Mouse (Mus musculus): ENCODE data around the gene 4930426L09Rik. TPM values are rescaled to one million over a fixed set of nuclear protein-coding genes. Genes with fewer than 3 reads are reported as not detected.

4930426L09Rik gene
- polyA plus RNA-seq (2014; fragmentation: Illumina TruSeq; extraction: RNeasy Lipid Tissue Mini Kit (QIAGEN cat#74804); ENCODE audit: low read depth, low replicate concordance): 0.53 TPM

DNA sequence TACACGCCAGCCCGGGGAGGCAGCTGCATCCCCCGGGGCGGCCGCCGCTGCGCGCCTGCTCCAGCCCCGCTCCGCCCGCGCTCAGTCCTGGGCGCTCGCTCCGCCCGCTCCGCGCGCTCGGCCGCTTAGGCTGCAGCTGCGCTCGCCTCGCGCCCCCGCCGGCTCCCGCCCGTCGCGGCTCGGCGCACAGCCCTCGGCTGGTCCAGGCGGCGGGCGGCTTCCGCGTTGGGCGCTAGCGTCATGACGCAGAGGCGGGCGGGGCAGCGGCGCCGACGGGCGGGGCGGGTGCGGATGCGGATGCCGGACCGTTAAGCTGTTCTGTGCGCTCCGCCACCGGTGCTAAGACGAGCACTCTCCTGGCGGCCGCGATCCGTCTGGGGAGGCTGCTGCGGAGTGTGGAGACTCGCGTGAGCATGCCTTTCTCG is at the start of gene 4930426L09Rik, which contains the start of gene Pip4k2a:
TSS of gene 4930426L09Rik (plus strand) at position 290 of the 425 bp plus-strand sequence.
TSS of gene Pip4k2a (minus strand) at position 73 of the 425 bp plus-strand sequence.

Other genes starting within 250 kb of the 4930426L09Rik start
- gene Pip4k2a, start 217 bp upstream of the 4930426L09Rik start, polyA plus RNA-seq (2014; fragmentation: Illumina TruSeq; extraction: RNeasy Lipid Tissue Mini Kit (QIAGEN cat#74804); ENCODE audit: low read depth, low replicate concordance): 16.8 TPM
- gene Armc3, start 201.0 kb downstream of the 4930426L09Rik start, polyA plus RNA-seq (2014; fragmentation: Illumina TruSeq; extraction: RNeasy Lipid Tissue Mini Kit (QIAGEN cat#74804); ENCODE audit: low read depth, low replicate concordance): 0.16 TPM

Data from kidney, adult 10 weeks (tissue).